ENCODE assay signal across 9 mouse cellular contexts in the genomic region with DNA sequence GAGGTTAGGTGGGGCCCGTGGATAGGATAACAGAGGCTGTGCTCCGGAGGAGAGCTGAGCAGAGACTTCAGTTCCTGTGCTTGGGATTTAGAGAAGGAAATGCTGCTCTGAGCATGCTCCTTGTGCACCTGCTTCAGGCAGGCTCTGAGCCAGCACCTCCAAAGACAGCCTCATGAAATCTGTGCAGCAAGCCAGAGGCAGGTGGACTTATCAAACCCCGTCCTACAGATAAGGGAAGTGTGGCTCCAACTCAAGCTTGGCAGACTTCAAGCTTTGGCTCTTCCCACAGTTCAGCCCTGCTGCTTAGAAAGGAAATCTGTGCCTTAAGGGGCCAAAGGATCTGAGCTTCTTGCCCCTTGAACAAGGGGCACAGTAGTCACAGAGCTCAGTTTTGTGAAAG. TPM values are rescaled to one million over a fixed set of nuclear protein-coding genes. Genes with fewer than 3 reads are reported as not detected.
A peak's percentile ranks its signal among the peaks of the same experiment; 100 is the strongest.
DNase-seq lines count a peak whose midpoint lies in the region; ATAC-seq and TF ChIP-seq lines count a peak whose summit lies in the region.
"Had no signal": no experiment of that assay in that cellular context is flagged by ENCODE, and none has a peak within 500 bp of the region (broad histone marks: within the 10 kb centered on the region; RNA-seq: fewer than 3 reads in every experiment).

No protein-coding gene starts in this region.

- peak overlapping the region; percentile 26; the same call in 1 of the 2 replicates for H3K4me3 ChIP-seq in forebrain, embryonic 10.5 days
- H3K4me3 ChIP-seq in forebrain, embryonic 11.5 days (ENCODE audit: low read depth, low read length), result no peak overlapping the region
- H3K4me3 ChIP-seq in neural tube, embryonic 11.5 days (ENCODE audit: low read depth, low read length), result no peak overlapping the region
- H3K4me3 ChIP-seq in intestine, embryonic 15.5 days (replicated peaks), result no peak overlapping the region; the same call in 1 of the 2 replicates
- no peak overlapping the region for H3K4me3 ChIP-seq in stomach, postnatal 0 days (ENCODE audit: low read depth, low read length)

- H3K27me3 ChIP-seq in forebrain, embryonic 10.5 days (ENCODE audit: poor library complexity, severe bottlenecking), result no peaks in the 10 kb centered on the region
- no peaks in the 10 kb centered on the region for H3K27me3 ChIP-seq in forebrain, embryonic 11.5 days (ENCODE audit: control insufficient read depth, insufficient read depth, low read length)
- H3K27me3 ChIP-seq in neural tube, embryonic 11.5 days (ENCODE audit: control insufficient read depth, insufficient read depth, low read length), result no peaks in the 10 kb centered on the region
- no peaks in the 10 kb centered on the region for H3K27me3 ChIP-seq in intestine, embryonic 15.5 days (replicated peaks)
- no peaks in the 10 kb centered on the region for H3K27me3 ChIP-seq in stomach, postnatal 0 days (ENCODE audit: control insufficient read depth, insufficient read depth, low read length)

- peak overlapping the region; percentile 68 for H3K27ac ChIP-seq in forebrain, embryonic 10.5 days
- no peak overlapping the region for H3K27ac ChIP-seq in forebrain, embryonic 11.5 days (ENCODE audit: low read depth, low read length)
- H3K27ac ChIP-seq in neural tube, embryonic 11.5 days (ENCODE audit: low read depth, low read length), result no peak overlapping the region
- peak overlapping the region; percentile 68 for H3K27ac ChIP-seq in intestine, embryonic 15.5 days
- H3K27ac ChIP-seq in stomach, postnatal 0 days (replicated peaks), result peak overlapping the region; percentile 59

- TF ChIP-seq CTCF in stomach, postnatal 0 days (IDR thresholded peaks at IDR 0.05; ENCODE audit: low read depth), result no peak

- 72% methylated on average over 3 of the region's 3 CpGs for WGBS in forebrain, embryonic 10.5 days
- WGBS in forebrain, embryonic 11.5 days, result 75% methylated on average over 3 of the region's 3 CpGs
- WGBS in neural tube, embryonic 11.5 days, result 65% methylated on average over 3 of the region's 3 CpGs
- WGBS in intestine, embryonic 15.5 days, result 39% methylated on average over 3 of the region's 3 CpGs
- WGBS in stomach, postnatal 0 days, result 23% methylated on average over 3 of the region's 3 CpGs

- no peak for ATAC-seq in forebrain, embryonic 11.5 days (replicated peaks; ENCODE audit: low FRiP score)
- no peak for ATAC-seq in neural tube, embryonic 11.5 days (ENCODE audit: insufficient read depth, low FRiP score, low TSS enrichment)
- ATAC-seq in intestine, embryonic 15.5 days, result peak; percentile 39
- ATAC-seq in stomach, postnatal 0 days (ENCODE audit: low FRiP score, low TSS enrichment), result peak; percentile 19; the same call in 1 of the 2 replicates

- no peak for TF ChIP-seq EP300 in stomach, postnatal 0 days (optimal IDR thresholded peaks at IDR 0.05)

- no peak for DNase-seq in forebrain, embryonic 10.5 days (ENCODE audit: extremely low spot score, low spot score)
- DNase-seq in forebrain, embryonic 11.5 days (ENCODE audit: low spot score), result no peak
- DNase-seq in neural tube, embryonic 11.5 days (ENCODE audit: low spot score), result no peak
- DNase-seq in neural tube, embryonic 10.5 days (ENCODE audit: extremely low spot score, low spot score), result no peak
- peak; percentile 67 for DNase-seq in stomach, postnatal 0 days (ENCODE audit: low spot score)
- no peak for DNase-seq in layer of hippocampus, postnatal 25 days (ENCODE audit: extremely low spot score in 1 of 2, low spot score in 1 of 2)
- DNase-seq in layer of hippocampus, adult 11-12 months (ENCODE audit: low spot score), result no peak
- DNase-seq: adrenal gland, postnatal 25 days had no signal

- peaks cover 79% of the 10 kb centered on the region for H3K4me1 ChIP-seq in forebrain, embryonic 10.5 days
- peaks cover 10% of the 10 kb centered on the region; the same call in 1 of the 2 replicates for H3K4me1 ChIP-seq in forebrain, embryonic 11.5 days (replicated peaks; ENCODE audit: control insufficient read depth, insufficient read depth, low read length)
- H3K4me1 ChIP-seq in neural tube, embryonic 11.5 days (ENCODE audit: control insufficient read depth, insufficient read depth, low read length), result peaks cover 30% of the 10 kb centered on the region
- H3K4me1 ChIP-seq in intestine, embryonic 15.5 days (replicated peaks), result peaks cover 59% of the 10 kb centered on the region
- peaks cover 22% of the 10 kb centered on the region for H3K4me1 ChIP-seq in stomach, postnatal 0 days (replicated peaks; ENCODE audit: control insufficient read depth, insufficient read depth)

- H3K4me2 ChIP-seq in forebrain, embryonic 11.5 days (ENCODE audit: low read depth, low read length, severe bottlenecking), result no peak overlapping the region
- no peak overlapping the region for H3K4me2 ChIP-seq in neural tube, embryonic 11.5 days (ENCODE audit: low read depth)
- H3K4me2 ChIP-seq in intestine, embryonic 15.5 days (replicated peaks), result peak overlapping the region; percentile 39
- H3K4me2 ChIP-seq in stomach, postnatal 0 days (replicated peaks; ENCODE audit: low read depth), result no peak overlapping the region; the same call in 1 of the 2 replicates

- peaks cover 41% of the 10 kb centered on the region for H3K36me3 ChIP-seq in forebrain, embryonic 10.5 days (replicated peaks)
- H3K36me3 ChIP-seq in forebrain, embryonic 11.5 days (ENCODE audit: control insufficient read depth, insufficient read depth, low read length), result no peaks in the 10 kb centered on the region
- H3K36me3 ChIP-seq in neural tube, embryonic 11.5 days (ENCODE audit: control insufficient read depth, insufficient read depth, low read length), result no peaks in the 10 kb centered on the region
- no peaks in the 10 kb centered on the region; the same call in 1 of the 2 replicates for H3K36me3 ChIP-seq in intestine, embryonic 15.5 days
- no peaks in the 10 kb centered on the region for H3K36me3 ChIP-seq in stomach, postnatal 0 days (ENCODE audit: control insufficient read depth, insufficient read depth, low read length)

- H3K9ac ChIP-seq in forebrain, embryonic 11.5 days (ENCODE audit: low read length), result no peak overlapping the region
- H3K9ac ChIP-seq in neural tube, embryonic 11.5 days (ENCODE audit: low read length), result 0 out of 2 replicates have a peak overlapping the region, but pooled peaks have one; percentile 23
- no peak overlapping the region for H3K9ac ChIP-seq in intestine, embryonic 15.5 days
- H3K9ac ChIP-seq in stomach, postnatal 0 days (ENCODE audit: low read length), result peak overlapping the region; percentile 43

- H3K9me3 ChIP-seq in forebrain, embryonic 10.5 days, result no peaks in the 10 kb centered on the region
- no peaks in the 10 kb centered on the region for H3K9me3 ChIP-seq in forebrain, embryonic 11.5 days (ENCODE audit: control insufficient read depth, low read length)
- H3K9me3 ChIP-seq in neural tube, embryonic 11.5 days (ENCODE audit: control insufficient read depth, low read length), result no peaks in the 10 kb centered on the region
- no peaks in the 10 kb centered on the region for H3K9me3 ChIP-seq in intestine, embryonic 15.5 days
- no peaks in the 10 kb centered on the region for H3K9me3 ChIP-seq in stomach, postnatal 0 days (ENCODE audit: control insufficient read depth, low read length)

RNA-seq across cellular contexts. Expression of a gene that starts 48.3 kb away (rescaled TPM):
- polyA plus RNA-seq in forebrain, embryonic 10.5 days (2016; fragmentation: Nextera tagmentation; extraction: Ambion mirVana), result 79.0 and 80.3 TPM in 2 replicates
- 105 and 121 TPM in 2 replicates for polyA plus RNA-seq in forebrain, embryonic 11.5 days (2014; fragmentation: Nextera tagmentation; extraction: Ambion mirVana)
- polyA plus RNA-seq in neural tube, embryonic 11.5 days (2014; fragmentation: Nextera tagmentation; extraction: Ambion mirVana), result 96.2 and 98.7 TPM in 2 replicates
- polyA plus RNA-seq in intestine, embryonic 15.5 days (2015; fragmentation: Nextera tagmentation; extraction: Ambion mirVana), result 1,100 and 1,103 TPM in 2 replicates
- 2,268 and 2,333 TPM in 2 replicates for polyA plus RNA-seq in stomach, postnatal 0 days (2015; fragmentation: Nextera tagmentation; extraction: Ambion mirVana)
- total RNA-seq in layer of hippocampus, postnatal 25 days (2021), result 10 to 100 TPM; 14.3 to 18.8 TPM

Comparison
In these comparisons a context has a peak if more than half of its experiments do, and no peak if none do; other contexts are left out.
1. H3K27ac ChIP-seq: peak in forebrain, embryonic 10.5 days (single experiment), intestine, embryonic 15.5 days (single experiment) and stomach, postnatal 0 days (single experiment); none in forebrain, embryonic 11.5 days (single experiment) and neural tube, embryonic 11.5 days (single experiment).
2. ATAC-seq: peak in intestine, embryonic 15.5 days (single experiment) and stomach, postnatal 0 days (single experiment); none in forebrain, embryonic 11.5 days (single experiment) and neural tube, embryonic 11.5 days (single experiment).
3. H3K9ac ChIP-seq: peak in neural tube, embryonic 11.5 days (single experiment) and stomach, postnatal 0 days (single experiment); none in forebrain, embryonic 11.5 days (single experiment) and intestine, embryonic 15.5 days (single experiment).